Mouse (Mus musculus) embryo, embryonic 10.5 days (tissue): ENCODE measurements around the gene Fcgr3.
"Not testable (repeated sequence)": the region's sequence is repeated elsewhere in the genome, so short reads cannot be mapped to it uniquely, and the experiment has no call there.

Experiments
- DNase-seq: peaks from one replicate; pipeline ENCODE4 v3.0.0-alpha.2; 2015; ENCODE audit warnings: low spot score

The Fcgr3 gene

DNA sequence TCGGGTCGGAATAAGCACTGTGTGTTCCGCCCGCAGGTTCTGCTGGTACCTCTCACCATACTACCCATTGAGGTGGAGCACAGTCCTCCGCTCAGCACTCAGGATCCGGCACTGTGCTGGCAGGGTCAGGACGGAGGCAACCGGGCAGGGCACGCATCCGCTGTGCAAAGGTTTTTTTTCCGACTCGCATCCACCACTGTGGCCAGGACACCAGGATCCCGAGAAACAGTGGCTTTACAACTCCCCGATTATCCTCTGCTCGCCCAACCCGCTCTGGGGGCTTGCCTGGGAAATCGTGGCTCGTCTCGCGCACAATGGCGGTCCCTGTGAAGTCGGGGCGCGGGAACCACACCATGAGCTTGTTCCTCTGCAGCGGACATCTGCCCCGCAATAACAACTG is 21.0 kb upstream of the Fcgr3 start:
- DNase-seq: peak; percentile 63

DNA sequence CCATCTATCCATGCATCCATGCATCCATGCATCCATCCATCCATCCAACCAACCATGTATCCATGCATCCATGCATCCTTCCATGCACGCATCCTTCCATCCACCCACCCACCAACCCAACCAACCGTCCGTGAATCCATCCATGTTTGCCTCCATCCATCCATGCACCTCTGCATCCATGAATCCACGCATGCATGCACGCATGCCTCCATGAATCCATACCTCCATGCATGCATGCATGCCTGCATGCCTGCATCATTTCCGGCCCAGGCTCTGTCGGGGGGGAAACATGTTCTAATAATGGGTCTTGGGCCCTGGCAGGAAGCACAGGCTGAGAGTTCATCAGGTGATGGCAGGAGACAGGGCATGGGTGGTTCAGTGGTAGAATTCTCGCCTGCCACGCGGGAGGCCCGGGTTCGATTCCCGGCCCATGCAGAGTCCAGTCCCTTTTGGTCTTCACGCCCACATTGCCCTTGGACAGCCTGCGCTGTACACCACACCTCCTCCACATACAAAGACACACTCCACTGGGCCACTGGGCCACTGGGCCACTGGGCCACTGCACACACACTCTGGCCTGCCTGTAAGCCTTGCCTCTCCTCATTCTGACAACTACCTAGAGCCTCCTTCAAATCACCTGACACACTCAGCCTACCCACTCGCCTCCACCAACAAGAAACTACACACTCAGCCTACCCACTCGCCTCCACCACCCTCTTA is 16.9 kb upstream of the Fcgr3 start:
- not testable (repeated sequence) for DNase-seq

- not testable (repeated sequence) for DNase-seq
Observed at GRCm38 (mm10) chr1:171079825-171080224, 15.1 kb upstream of the Fcgr3 start.

- not testable (repeated sequence) for DNase-seq
Observed at GRCm38 (mm10) chr1:171079345-171079744, 14.6 kb upstream of the Fcgr3 start.

DNA sequence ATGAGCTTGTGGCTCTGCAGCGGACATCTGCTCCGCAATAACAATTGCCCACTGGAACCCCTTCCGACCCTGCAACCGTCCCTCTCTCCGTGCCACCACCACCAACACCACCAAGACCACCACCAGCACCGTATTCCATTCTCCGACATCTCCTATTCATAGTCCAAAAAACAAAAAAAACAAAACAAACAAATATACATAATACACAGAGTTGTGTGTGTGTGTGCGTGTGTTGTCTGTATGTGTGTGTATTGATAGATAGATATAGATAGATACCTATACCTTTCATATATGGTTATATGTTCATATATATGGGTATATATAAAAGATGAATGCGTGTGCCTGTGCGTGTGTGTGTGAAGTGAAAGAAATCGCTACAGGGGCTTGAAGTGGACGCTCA is 13.7 kb upstream of the Fcgr3 start:
- DNase-seq: peak; percentile 35

DNA sequence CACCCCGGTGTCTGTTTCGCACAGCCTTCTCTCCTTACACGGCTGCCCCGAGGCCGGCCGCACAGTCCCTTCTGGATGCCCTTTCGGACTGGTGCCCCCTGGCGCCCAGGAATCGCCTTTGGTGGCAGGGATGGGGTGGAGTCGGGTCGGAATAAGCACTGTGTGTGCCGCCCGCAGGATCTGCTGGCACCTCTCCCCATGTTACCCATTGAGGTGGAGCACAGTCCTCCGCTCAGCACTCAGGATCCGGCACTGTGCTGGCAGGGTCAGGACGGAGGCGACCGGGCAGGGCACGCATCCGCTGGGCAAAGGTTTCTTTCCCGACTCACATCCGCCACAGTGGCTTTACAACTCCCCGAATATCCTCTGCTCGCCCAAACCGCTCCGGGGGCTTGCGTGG is 13.2 kb upstream of the Fcgr3 start:
- DNase-seq: not testable (repeated sequence)

DNA sequence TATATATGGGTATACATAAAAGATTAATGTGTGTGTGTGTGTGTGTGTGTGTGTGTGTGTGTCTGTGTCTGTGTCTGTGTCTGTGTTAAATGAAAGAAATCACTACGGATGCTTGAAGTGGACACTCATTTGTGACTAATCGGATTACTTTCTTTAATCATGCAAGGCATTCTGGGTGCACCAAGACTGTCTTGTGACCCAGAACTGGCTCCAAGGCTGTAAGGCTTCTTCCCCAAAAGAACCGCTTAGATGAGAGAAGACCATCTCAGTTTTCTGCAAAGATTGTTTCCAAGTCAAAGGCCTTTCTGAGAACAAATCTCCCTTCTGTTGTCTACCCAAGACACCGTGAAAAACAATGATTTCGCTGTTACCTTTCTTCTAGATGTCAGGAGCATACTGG is 12.5 kb upstream of the Fcgr3 start:
- not testable (repeated sequence) for DNase-seq

DNA sequence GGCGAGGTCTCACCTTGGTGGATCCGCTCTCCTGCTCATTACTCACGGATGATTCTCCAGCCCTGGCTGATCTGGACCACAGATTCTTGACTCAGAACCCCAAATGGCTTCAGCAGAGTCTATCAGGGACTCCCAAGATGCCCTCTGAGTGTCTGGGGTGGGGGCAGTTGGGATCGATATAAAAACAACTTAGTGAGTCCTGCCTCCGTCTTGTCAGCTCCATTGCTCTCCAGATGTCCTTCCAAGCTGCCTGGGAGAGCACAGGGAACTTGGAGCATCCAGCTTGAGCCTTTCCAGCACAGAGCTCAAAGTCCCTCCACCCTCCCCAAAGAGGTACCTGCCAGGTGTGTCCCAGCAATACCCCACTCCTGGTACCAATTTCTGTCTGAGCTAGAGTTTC is 11.4 kb upstream of the Fcgr3 start:
- DNase-seq: not testable (repeated sequence)

DNA sequence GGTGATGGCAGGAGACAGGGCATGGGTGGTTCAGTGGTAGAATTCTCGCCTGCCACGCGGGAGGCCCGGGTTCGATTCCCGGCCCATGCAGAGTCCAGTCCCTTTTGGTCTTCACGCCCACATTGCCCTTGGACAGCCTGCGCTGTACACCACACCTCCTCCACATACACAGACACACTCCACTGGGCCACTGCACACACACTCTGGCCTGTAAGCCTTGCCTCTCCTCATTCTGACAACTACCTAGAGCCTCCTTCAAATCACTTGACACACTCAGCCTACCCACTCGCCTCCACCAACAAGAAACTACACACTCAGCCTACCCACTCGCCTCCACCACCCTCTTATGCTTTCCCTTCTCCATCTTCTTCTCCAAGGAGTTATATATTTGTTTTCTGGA is 9.5 kb upstream of the Fcgr3 start:
- DNase-seq: peak; percentile 79

GRCm38 (mm10) chr1:171072217-171072616 is 7.5 kb upstream of the Fcgr3 start:
- not testable (repeated sequence) for DNase-seq

DNA sequence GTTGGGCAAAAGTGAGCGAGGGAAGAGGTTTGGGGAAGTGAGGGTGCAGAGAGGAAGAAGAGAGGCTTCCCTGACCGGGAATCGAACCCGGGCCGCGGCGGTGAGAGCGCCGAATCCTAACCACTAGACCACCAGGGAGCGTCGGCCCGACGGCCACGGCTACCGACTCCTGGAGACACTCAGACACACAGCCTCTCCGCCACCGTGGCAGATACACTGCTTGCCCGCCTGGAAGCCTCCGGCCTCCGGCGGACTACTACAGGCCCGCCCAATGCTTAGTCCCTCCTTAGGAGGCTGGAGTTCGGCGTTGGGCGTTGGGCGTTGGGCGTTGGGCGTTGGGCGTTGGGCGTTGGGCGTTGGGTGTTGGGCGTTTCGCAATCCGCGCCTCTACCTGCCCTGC is 7.0 kb upstream of the Fcgr3 start:
- not testable (repeated sequence) for DNase-seq

GRCm38 (mm10) chr1:171070879-171071278 is 6.1 kb upstream of the Fcgr3 start:
- DNase-seq: not testable (repeated sequence)

DNA sequence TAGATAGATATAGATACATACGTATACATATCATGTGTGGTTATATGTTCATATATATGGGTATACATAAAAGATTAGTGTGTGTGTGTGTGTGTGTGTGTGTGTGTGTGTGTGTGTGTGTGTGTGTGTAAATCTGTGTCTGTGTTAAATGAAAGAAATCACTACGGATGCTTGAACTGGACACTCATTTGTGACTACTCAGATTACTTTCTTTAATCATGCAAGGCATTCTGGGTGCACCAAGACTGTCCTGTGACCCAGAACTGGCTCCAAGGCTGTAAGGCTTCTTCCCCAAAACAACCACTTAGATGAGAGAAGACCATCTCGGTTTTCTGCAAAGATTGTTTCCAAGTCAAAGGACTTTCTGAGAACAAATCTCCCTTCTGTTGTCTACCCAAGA is 4.8 kb upstream of the Fcgr3 start:
- peak; percentile 69 for DNase-seq

DNA sequence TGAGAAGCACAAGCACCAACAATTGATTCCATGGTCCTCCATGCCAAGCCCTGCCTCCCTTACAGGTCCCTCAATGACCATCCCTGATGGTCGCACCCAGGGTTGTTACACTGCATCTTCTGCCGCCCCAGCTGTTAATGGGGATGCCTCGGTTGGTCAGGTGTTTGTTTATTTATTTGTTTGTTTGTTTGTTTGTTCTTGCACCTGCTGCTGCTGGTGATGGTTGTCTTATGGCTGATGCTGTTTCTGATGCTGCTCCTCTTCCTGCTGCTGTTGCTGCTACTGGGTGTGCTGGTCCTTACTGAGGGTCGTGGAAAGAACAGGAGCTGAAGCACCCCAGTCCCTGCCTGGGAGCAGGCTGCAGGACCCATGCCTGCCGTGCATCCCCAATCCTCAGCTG is 3.2 kb upstream of the Fcgr3 start:
- DNase-seq: not testable (repeated sequence)

GRCm38 (mm10) chr1:171066583-171066982 is 1.8 kb upstream of the Fcgr3 start:
- DNase-seq: not testable (repeated sequence)

DNA sequence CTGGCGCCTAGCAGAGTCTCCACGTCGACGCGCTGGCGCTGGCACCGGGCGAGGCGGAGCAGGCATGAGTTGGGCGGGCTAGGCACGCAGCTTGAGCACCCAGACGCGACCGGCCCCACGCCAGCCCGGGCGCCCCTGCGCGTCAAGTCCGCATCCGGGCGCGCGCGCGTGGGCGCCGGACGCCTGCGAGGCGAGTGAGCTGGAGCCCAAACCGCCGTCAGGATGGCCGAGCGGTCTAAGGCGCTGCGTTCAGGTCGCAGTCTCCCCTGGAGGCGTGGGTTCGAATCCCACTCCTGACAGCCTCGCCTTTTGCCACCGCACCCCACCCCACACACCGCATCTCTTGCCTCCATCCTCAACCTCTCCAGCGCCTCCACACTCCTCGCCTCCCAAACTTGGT is 1.0 kb upstream of the Fcgr3 start:
- DNase-seq: not testable (repeated sequence)

DNA sequence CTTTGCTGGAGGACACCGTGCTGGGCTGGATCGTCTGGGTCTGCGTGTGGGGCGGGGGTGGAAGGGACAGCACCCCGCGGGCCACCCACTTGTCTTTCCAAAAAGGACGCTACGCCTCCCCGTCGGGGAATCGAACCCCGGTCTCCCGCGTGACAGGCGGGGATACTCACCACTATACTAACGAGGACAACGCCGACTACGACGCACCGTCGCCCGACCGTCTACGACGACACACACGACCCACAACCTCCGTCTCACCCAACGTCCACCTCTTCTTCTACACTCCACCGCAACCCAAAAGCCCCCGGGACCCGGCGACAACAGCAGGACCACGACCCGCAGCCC is 480 bp upstream of the Fcgr3 start:
- DNase-seq: not testable (repeated sequence)

DNA sequence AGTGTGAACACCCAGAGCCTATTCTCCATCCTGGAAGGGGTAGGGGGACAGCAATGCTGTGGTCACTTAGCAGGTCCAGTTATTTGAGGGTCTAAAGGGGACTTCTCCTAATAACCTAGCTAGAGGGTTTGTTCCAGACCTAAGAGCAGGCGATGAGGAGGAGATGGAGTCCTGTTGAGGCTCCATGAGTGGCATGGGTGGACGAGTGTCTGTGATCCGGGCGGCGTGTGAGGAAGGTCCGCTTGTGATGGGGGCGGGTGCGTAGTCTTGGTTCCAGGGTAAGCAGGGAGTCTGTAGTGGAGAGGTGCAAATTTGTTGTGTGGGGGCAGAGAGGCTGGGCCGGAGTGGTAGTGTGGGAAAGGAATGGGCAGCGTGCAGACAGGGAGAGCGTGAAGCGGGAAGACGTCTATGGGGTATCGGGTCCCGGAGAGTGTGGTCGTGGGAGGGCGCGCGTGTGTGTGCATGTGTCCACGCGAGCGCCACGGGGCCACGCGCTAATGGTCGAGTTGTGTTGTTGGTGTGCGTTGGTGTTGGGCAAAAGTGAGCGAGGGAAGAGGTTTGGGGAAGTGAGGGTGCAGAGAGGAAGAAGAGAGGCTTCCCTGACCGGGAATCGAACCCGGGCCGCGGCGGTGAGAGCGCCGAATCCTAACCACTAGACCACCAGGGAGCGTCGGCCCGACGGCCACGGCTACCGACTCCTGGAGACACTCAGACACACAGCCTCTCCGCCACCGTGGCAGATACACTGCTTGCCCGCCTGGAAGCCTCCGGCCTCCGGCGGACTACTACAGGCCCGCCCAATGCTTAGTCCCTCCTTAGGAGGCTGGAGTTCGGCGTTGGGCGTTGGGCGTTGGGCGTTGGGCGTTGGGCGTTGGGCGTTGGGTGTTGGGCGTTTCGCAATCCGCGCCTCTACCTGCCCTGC is 905 bp downstream of the Fcgr3 start:
- peak; percentile 65 for DNase-seq

GRCm38 (mm10) chr1:171061566-171061965 is 3.2 kb downstream of the Fcgr3 start:
- DNase-seq: no peak

- DNase-seq: no peak
Observed at GRCm38 (mm10) chr1:171060392-171060791, 4.3 kb downstream of the Fcgr3 start.

DNA sequence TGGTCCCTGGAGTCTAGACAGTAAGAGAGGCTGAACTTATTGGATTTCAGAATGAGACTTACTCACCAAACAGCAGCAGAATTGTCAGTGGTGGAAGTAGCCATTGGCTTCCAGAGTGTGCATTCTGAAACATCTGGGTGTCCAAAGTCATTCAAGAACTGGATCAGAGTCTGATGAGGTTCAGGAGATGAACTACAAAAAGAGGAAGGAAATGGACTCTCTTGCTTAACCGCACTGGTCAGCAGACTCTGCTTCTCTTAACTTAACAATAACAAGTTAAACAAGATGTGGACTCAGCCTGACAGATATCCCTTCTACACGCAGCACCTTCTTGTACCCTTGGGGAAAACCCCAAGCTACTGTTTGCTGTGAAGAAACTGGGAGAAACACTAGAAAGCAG is 5.5 kb downstream of the Fcgr3 start:
- DNase-seq: no peak

DNA sequence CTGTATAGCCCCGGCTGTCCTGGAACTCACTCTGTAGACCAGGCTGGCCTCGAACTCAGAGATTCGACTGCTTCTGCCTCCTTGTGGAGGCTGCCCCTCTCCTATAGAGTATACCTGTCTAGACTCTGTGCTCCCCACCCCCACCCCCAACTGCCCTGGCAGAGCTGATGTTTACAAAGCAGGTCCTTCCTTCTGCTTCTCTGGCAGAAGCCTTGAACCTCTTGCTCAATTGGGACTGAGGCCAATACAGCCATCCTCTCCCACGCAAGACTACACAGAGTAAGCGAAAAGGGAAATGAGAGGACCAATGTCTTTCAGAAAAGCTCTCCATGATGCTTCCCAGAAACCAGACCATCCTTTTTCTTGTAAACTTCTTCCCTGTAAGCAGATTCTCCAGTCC is 7.5 kb downstream of the Fcgr3 start:
- DNase-seq: no peak

DNA sequence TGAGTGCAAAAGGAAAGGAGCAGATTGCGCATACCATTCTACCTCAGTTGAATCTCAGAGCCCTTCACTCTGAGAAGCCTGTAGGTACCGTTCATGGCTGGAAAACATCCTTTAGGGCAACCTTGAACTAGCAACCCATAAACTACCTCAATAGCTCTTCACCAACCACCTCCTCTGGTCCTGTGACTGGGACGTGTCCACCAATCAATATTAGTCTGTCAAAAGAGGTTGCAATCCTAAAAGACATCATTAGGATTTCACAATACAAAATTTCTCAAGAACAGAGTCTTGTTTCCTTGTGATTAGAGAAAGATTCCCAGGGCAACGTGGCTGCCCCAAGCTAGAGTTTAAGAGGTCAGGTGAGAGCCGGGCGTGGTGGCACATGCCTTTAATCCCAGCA is 11.4 kb downstream of the Fcgr3 start:
- DNase-seq: no peak
